Mouse (Mus musculus) layer of hippocampus, adult 6 months (tissue): ENCODE data around the gene Ccdc47. TPM values are rescaled to one million over a fixed set of nuclear protein-coding genes. Genes with fewer than 3 reads are reported as not detected.

ENCODE experiments used
- long read RNA-seq, 2 experiments: library from polyadenylated mRNA; unstranded; transcript quantifications; one replicate each; pipeline ENCODE4 v2.0.0; 2019 to 2020
- polyA plus RNA-seq: library from polyadenylated mRNA; unstranded; fragments of <200 nt; fragmentation: Nextera tagmentation; gene quantifications from 2 replicates; pipeline ENCODE4 v1.2.3, GENCODE M21; 2021

Ccdc47 gene
- polyA plus RNA-seq: 50.5 and 54.2 TPM in 2 replicates
- long read RNA-seq, experiment 1, full-length matches to known transcripts: 106 of 141 reads
- long read RNA-seq, experiment 1, partial matches to known transcripts: 32 of 141 reads
- long read RNA-seq, experiment 1, other reads (novel, unspliced or antisense): 3 of 141 reads
- long read RNA-seq, experiment 2, full-length matches to known transcripts: 689 of 791 reads
- long read RNA-seq, experiment 2, partial matches to known transcripts: 80 of 791 reads
- long read RNA-seq, experiment 2, other reads (novel, unspliced or antisense): 22 of 791 reads

DNA sequence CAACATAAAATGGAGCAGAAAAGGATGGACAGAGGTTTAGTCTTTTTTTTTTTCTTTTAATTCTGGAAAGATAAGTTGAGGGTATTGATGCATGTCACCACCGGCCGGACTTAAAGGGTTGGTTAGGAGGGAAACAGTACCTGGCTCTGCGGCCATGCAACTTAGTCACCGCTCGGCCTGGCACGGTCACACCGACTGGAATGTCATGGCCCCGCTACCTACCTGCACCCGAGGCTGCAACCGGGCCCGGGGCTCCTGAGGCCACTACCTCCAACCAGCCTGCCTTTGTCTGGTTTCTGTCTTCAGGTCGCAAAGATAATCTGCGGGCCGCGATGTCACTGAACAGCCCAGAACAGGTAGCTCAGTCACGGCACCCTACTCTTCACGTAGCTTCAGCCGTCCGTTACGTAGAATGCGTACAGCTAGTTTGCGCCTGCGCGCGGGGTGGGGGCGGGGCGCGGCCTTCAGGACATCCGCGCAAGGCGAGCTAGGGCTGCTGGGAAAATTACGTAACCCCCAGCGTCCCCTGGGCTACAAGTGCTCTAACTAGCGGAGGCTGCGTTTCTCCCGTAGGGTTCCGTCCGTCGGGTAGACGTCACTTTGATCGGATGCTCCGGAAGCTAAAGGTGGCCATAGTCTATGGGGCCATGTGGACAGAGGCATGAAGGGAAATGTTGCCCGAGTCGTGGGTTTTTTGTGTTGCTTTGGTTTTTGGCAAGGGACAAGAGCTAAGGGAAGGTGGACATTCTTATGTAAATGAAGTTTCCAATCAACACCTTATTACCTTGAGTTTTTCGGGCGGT, at the start of gene Ccdc47:
Gene Ccdc47 (minus strand): TSS at position 418 of the 803 bp plus-strand sequence.

DNA sequence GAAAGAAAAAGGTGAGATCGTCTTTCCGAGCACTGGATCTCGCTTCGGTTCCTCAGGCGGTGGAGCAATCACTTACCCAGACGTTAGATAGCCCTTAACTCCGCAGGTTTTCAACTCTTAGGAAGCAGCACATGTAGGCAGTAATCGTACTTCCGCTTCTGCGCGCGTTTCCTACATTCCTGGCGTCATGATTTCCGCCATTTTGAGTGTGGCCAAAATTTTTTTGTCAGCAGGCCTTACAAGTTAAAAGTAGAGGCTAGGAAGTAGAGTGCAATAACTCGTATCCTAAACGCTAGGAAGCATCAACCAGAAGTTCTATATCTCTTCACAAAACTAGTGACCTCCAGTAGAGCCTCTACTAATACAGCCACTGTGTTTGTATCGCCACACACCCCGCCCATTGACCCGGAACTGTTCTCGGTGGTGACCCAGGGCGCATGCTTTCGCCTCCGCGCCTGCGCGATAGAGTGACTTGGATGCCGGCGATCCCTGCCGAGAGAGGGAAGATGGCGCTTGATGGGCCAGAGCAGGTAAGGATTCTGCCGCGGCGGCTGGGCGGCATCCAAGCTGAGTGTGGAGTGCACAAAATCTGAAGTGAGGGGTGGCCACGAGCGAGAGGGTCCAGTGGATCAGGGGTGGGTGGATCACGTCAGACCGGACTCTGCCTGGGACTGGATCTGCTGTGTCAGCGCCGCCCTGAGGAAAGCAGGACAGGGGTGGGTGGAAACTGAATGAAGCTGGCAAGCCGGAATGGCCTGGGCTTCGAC, 39.7 kb upstream of the Ccdc47 start, which contains the start of the genes Ftsj3 and Psmc5:
Gene Ftsj3 (minus strand): TSS at position 395 of the 767 bp plus-strand sequence.
Gene Psmc5 (plus strand): TSS at position 470 of the 767 bp plus-strand sequence.

DNA sequence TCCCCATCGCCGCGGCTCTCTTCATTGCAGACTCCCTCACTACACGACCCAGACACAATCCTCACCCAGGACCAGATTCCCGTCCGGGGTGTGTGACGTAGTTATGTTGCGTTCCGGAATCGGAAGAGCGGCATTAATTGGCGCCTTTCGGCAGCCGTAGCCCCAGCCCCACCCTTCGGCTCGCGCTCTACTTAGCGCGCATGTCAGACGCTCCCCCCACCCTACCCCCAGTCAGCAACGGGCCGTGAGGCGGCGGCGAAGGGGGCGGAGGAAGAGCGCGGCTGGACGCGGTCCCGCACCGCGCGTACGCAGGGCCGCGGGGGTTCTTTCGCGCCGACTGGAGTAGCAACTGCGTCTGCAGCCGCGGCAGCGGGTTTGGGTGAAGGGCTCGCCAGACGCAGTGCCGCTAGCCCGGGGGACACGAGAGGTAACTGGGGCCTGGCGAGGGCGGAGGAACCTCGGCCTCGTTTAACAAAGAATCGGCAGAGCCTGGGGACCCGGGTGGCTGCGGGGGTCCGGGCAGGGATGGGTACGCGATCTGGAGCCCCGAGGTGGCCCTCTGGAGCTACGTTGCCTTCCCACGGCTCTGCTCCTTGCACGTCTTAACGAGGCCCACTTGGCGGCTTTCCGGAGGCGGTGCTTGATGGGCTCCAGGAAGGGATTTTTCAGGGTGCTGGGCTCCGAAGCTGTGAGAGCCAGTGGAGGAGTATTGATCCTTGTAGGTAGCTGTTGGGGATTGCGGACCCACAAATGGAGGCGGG, 766 bp upstream of the Ccdc47 start, which contains the start of gene Ddx42:
Gene Ddx42 (plus strand): TSS at position 197 of the 761 bp plus-strand sequence.

DNA sequence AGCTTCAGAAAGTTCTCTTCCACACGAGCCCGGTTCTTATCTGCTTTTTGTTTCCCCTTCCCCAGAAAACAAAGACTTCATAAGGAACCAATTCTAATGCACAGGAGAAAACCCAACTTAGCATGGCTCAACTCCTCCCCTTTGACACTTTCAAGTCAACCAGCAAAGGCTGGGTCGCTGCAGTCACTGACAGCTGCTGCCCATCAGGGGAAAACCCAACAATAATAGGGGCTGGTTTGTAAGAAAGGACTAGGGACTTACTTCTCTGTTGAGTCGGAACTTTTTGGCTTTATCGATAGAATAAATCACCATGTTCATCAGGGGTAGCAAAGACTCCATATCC, 14.1 kb downstream of the Ccdc47 start, which contains the start of gene Strada:
Gene Strada (minus strand): TSS at position 46 of the 343 bp plus-strand sequence.

DNA sequence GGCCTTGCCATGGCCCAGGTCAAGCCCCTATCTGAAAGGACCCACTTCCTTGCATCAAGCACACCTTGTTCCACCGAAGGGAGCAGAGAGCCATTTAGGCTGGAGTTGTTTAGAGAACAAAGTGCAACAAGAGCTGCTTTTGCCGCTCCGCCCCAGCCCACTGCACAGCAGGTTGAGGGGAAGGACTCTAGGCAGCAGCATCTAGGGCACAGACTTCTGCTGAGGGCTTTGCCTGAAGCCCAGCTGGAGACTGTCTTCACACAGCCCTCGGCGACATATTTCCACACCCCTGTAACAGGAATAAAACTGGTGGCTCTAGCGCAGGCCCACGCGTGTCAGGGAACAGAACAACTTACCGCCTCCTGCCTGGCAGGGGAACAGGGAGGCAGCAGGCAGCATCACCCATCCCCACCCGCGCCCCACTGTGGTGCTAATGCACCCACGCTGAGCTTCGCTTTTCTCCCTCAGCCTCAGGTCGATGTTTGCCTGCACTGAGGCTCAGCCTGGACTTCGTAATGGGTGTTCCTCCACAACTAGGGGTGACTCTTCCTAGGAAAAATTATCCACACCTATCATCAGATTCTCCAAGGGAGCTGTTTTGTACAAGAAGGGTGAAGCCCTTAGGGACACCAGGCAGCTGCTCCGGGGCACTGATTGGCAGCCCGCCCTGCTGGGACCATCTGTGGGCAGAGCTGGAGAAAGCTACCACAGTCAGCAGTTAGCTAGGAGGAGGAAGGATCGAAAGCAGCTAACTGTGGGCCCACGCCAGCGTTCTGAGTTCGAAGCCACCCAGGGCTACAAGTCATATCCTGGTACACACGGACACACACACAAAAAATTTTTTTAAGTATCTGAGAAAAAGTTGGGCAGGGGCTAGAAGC, 55.1 kb downstream of the Ccdc47 start, which contains the start of the genes Gm10840 and Limd2:
Gene Gm10840 (plus strand): TSS at position 10 of the 881 bp plus-strand sequence.
Gene Limd2 (minus strand): TSS at position 20 of the 881 bp plus-strand sequence.

Other genes with a start within 250 kb of the Ccdc47 start
- 1.9 and 12.1 TPM in 2 replicates for gene Ace, start 248.4 kb downstream of the Ccdc47 start, polyA plus RNA-seq
- gene Ace3, start 221.7 kb downstream of the Ccdc47 start, polyA plus RNA-seq: not detected in 2 replicates
- gene Kcnh6, start 208.2 kb downstream of the Ccdc47 start, polyA plus RNA-seq: 0.63 and 0.65 TPM in 2 replicates
- gene Dcaf7, start 179.5 kb downstream of the Ccdc47 start, polyA plus RNA-seq: 75.4 and 94.8 TPM in 2 replicates
- 4.8 TPM in 2 replicates for gene Taco1, start 150.3 kb downstream of the Ccdc47 start, polyA plus RNA-seq
- gene Map3k3, start 131.7 kb downstream of the Ccdc47 start, polyA plus RNA-seq: 1.2 and 1.4 TPM in 2 replicates
- 0.95 and 1.5 TPM in 2 replicates for gene Gm10840, start 55.5 kb downstream of the Ccdc47 start, polyA plus RNA-seq
- gene Limd2, start 55.5 kb downstream of the Ccdc47 start, polyA plus RNA-seq: 184 and 226 TPM in 2 replicates
- gene Strada, start 14.2 kb downstream of the Ccdc47 start, polyA plus RNA-seq: 10.6 and 12.9 TPM in 2 replicates
- gene Ddx42, start 582 bp upstream of the Ccdc47 start, polyA plus RNA-seq: 20.1 TPM in 2 replicates
- 8.2 and 9.8 TPM in 2 replicates for gene Ftsj3, start 39.7 kb upstream of the Ccdc47 start, polyA plus RNA-seq
- 471 and 488 TPM in 2 replicates for gene Psmc5, start 39.8 kb upstream of the Ccdc47 start, polyA plus RNA-seq
- 2.2 and 2.6 TPM in 2 replicates for gene Smarcd2, start 56.6 kb upstream of the Ccdc47 start, polyA plus RNA-seq
- 0.05 and 0.06 TPM in 2 replicates for gene Tcam1, start 60.3 kb upstream of the Ccdc47 start, polyA plus RNA-seq
- not detected in 2 replicates for gene Gh, start 85.5 kb upstream of the Ccdc47 start, polyA plus RNA-seq
- gene Cd79b, start 98.4 kb upstream of the Ccdc47 start, polyA plus RNA-seq: 0.80 and 1.1 TPM in 2 replicates
- 0.01 TPM in 1 of 2 replicates, not detected in the other for gene Scn4a, start 136.9 kb upstream of the Ccdc47 start, polyA plus RNA-seq
- 0.38 and 0.44 TPM in 2 replicates for gene Prr29, start 149.1 kb upstream of the Ccdc47 start, polyA plus RNA-seq
- 3.8 and 5.8 TPM in 2 replicates for gene Icam2, start 171.7 kb upstream of the Ccdc47 start, polyA plus RNA-seq